Mouse (Mus musculus) testis, adult 2 months (tissue): ENCODE data around the gene Klhl22.

Experiments
- CTCF ChIP-seq: fragments of 200-500 bp; IDR thresholded peaks from 2 replicates; pipeline ENCODE4 v1.5.1; 2012; ENCODE audit warnings: low read depth, mild to moderate bottlenecking, inconsistent platforms, low read length, moderate library complexity; ENCODE audit not compliant: control insufficient read depth, insufficient read depth, insufficient replicate concordance
- POLR2A ChIP-seq: fragments of 200-500 bp; IDR thresholded peaks from 2 replicates; pipeline ENCODE4 v1.6.1; 2012; ENCODE audit warnings: low read depth, mild to moderate bottlenecking, inconsistent platforms, low read length, moderate library complexity; ENCODE audit not compliant: control insufficient read depth

DNA sequence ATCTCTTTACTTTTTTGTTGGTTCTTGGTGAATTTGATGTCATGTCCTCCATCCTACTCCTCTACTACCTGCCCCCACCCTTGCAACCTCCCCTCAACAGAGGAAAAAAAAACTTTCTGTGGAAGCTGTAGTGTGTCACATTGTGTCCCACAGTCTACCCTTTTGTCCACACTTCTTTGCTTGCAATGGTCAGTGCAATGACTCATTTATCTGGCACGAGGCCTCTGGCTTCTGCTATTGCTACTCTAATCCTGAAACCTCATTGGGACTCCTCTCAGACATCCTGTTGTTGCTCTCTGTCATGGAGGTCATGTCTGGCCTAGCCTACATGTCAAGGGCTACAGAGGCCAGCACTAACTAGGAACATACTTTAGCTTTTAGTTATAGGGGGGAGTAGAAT, 5.7 kb upstream of the Klhl22 start:
- no peak for TF ChIP-seq CTCF
- TF ChIP-seq POLR2A: no peak
